Mouse (Mus musculus): ENCODE measurements around the gene Olfr635.

GRCm38 (mm10) chr7:103942730-103943129 is 28.2 kb upstream of the Olfr635 start:
- TF ChIP-seq HCFC1 (IDR thresholded peaks at IDR 0.05; ENCODE audit: borderline replicate concordance, insufficient read depth, low read length) (no peak), CHD2 (IDR thresholded peaks at IDR 0.05; ENCODE audit: low read depth, low read length) (no peak), ZC3H11A (IDR thresholded peaks at IDR 0.05; ENCODE audit: borderline replicate concordance, low read depth, low read length) (no peak), MAFK (IDR thresholded peaks at IDR 0.05; ENCODE audit: insufficient read depth, low read depth, low read length) (no peak)

All from ES-E14 (cell line).